Mouse (Mus musculus) mouse trophoblast stem cell (cell line): ENCODE data around the gene Abhd14b.

ENCODE experiments used
- in situ Hi-C, 2 experiments: fragments of 300-500 bp; cut with MseI, MboI; formaldehyde crosslinking; loops; 2 replicates in 1 of 2; 3 replicates in 1 of 2; pipeline ENCODE4 v1.15.1; 2025

The Abhd14b gene

DNA sequence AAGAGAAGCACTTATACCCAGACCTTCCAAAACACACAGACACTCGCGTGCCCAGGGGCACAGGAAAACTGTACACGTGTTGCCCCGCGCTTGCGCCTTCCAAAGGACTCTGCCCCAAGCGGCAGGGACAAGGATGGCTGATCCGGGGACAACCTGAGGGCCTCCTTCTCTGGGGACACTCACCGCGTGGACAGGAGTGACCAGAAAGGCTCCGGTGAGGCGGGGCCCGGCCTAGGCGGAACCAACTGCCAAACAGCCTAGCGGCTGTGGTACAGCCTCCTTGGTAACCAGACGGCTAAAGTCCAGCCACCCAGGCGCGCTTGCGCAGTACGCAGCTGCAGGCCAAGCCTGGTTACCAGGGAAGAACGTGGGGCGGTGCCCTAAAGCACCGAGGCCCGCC is at the start of gene Abhd14b, which contains the start of gene Abhd14a:
Abhd14b (plus strand) TSS at position 112 of the 400 bp plus-strand sequence.
Abhd14a (minus strand) TSS at position 331 of the 400 bp plus-strand sequence.
- in situ Hi-C loops, result no loop called here

DNA sequence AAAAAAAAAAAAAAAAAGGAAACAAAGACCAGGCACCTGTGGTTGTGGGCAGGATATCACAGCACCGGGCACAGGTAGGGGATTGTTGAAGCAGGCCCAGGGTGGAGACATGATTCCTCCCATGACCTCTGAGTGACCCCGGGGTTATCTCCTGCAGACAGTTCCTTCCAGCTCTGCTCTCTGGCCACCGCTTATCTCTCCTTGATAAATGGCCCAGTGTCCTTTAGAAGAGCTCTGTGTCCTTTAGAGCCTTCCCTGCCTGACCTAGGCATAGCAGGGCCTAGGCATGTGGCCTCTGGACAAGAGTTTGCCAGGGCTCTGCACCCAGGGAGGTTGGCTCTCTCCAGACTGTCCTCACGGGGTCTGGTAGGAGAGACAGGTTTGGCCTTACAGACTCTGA is 49.5 kb upstream of the Abhd14b start:
- in situ Hi-C loops, result no loop called here

DNA sequence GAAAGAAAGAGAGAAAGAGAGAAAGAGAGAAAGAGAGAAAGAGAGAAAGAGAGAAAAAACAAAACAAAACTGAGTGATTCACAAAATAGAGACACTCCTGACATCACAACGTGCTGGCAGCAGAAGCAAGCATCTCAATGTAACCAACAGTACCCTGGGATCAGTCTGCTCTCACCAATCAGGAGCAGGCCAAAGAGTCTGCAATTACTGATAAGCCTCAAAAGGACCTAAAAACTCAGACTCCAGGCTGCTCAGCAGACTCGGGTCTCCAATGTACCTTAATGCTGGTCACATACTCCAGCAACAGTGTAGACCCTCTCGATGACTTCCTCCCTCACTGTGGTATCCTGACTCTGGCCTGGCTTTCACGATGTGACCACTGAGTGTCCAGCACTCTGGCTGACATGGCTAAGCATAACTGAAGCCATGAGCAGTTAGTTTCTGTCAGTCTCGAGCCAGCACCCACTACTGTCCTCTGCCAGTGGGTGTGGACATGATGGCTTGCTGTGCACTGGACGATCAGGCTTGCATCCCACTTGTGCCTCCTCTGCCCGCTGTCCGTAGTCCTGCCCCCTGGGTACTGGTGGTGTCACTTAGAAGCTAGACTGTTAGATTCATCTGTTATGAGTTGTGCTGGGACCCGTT is 48.5 kb upstream of the Abhd14b start:
- in situ Hi-C loops, result no loop called here

DNA sequence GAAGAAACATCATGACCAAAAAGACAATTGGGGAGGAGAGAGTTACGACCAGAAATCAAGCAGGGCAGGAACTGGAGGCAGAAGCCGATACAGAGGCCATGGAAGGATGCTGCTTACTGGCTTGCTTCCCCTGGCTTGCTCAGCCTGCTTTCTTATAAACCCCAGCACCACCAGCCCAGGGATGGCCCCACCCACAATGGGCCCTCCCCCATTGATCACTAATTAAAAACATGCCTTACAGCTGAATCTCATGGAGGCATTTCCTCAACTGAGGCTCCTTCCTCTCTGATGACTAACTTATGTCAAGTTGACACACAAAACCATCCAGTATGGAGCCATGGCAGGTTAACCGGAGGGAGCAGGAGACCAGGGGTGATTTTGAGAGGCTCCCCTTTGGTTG is 47.5 kb upstream of the Abhd14b start:
- in situ Hi-C loops, result no loop called here

DNA sequence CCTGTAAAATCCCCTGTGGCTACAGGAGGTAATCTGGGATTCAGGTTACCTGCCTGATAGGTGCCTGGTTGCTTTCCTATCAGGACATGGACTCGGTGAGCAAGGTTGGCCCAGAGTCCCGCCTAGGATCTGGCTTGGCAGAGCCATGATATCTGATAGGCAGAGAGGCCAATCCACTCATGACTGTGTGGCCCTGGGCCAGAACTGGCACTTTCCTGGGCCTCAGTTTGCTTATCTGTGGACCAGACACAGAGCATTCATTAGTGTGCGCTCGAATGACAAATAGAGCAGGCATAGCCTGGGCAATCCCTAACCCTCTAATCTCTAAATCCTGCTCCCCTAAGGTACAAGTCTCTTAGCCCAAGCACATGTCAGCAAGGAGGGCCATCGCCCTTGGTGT is 45.1 kb upstream of the Abhd14b start:
- in situ Hi-C loops, result no loop called here

DNA sequence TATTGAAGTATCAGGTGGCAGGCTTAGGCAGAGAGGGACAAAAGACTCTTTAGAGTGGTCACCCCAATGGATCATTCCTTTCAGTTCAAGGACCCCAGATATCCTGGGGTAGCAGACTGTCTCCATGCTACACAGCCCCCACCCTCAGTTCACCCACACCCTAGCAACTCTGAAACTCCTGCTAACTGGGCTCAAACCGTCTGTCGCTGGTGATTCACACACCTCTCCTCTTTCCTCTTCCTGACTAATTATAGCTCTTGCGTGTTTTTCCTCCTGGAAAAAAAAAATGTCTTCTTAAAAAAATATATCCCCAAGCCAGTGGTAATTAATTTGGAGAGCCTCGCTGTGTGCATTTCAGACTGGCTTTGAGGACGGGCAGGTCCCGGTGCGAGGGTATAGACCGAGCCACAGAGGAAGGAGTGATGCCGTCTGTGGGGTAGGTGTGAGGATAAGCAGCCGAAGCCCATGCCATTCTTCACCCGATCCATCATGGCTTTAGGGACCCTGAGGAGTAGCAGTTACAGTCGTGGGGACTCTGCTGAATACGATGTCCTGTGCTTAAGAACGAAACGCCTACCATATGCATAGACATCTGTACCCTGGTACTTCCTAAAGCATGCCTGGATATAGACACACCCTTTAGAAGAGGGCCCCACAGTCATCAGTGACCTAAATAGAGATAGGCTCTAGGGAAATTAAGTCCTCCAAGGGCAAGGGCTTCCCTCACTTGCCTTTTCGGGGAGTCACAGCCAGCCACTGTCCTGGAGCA is 44.5 kb upstream of the Abhd14b start:
- in situ Hi-C loops, result no loop called here

DNA sequence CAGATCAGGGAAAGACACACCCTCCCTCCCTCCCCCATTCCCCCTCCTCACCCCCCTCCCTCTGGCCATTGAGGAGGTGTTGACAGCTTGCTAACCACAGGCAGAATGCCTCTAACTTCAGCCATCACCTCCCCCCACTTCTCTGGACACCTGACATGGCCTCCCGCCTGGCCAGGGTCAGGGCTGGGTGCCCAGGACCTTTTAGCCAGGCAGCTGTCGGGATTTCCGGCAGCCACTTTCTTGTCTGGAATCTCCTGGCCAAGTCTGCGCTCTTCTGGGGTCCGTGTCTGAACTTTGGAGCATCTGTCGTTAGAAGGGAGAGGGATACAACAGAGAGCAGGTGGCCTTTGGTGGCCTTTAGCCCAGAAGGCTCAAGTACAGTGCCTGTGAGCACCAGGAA is 42.0 kb upstream of the Abhd14b start:
- in situ Hi-C loops, result no loop called here

DNA sequence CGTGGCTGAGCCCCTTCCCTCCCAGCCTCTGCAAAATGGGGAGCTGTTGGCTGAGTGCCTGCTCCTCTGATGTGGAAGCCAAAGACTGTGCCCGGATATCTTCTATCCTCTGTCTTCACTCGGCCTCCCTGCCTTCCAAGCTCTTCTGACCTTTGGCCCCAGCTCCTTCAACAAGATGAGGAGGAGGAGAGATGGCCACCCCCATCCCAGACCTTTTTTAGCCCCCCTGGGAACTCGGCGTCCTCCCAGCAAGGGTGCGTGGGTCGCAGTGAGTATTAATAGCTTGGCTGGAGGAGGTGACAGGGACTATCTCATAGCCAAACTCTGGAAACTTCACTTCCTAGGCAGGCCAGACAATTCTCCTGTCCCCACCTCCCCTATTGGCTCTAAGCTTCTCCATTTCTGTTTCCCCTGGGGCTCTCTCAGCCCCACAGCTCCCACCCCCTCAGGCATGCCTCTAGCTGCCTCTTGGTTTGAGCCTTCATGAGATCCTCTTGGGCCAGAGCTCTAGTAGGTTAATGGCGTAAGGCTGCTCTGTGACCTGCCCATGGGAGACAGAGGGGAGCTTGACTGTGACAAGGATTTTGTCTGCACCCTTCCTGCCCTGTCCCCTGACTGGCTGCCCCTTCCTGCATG is 40.7 kb upstream of the Abhd14b start:
- in situ Hi-C loops, result no loop called here

DNA sequence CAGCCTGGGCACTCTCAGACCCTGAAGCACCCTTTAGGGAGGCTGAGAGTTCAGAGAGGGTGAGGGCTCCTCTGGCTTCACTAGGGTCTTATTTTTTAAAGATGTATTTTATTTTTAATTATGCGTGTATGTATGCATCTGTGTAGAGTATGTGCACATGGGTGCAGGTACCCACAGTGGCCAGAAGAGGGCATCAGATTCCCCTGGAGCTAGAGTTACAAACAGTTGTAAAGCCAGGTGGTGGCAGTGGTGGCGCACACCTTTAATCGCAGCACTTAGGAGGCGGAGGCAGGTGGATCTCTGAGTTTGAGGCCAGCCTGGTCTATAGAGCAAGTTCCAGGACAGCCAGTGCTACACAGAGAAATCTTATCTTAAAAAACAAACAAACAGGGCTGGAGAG is 38.2 kb upstream of the Abhd14b start:
- in situ Hi-C loops, result no loop called here

DNA sequence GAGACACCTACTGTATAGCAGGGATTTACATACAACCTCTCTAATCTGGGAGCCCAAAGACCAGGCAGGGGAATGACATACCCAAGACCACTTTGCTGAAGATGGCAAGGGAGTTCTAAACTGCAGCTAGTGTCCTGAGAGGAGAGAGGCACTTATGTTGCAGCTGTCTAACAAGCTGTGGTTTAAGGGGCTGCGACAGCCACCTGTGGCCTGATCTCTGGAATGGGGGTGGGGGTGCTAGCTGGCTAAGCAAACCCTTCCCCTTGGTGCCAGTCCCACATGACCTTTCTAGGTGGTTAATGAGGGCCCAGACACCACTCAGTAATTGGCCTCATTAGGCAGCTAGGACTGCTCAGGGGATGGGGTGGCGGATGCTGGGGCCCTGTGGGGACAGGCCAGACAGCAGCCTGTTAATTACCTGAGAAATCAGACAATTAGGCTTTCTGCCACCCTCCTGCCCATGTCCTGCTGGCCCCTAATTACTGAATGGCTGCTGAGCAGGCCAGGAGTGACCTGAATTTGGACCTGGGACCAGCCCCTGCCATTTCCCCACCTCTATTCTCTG is 37.1 kb upstream of the Abhd14b start:
- in situ Hi-C loops, result no loop called here

DNA sequence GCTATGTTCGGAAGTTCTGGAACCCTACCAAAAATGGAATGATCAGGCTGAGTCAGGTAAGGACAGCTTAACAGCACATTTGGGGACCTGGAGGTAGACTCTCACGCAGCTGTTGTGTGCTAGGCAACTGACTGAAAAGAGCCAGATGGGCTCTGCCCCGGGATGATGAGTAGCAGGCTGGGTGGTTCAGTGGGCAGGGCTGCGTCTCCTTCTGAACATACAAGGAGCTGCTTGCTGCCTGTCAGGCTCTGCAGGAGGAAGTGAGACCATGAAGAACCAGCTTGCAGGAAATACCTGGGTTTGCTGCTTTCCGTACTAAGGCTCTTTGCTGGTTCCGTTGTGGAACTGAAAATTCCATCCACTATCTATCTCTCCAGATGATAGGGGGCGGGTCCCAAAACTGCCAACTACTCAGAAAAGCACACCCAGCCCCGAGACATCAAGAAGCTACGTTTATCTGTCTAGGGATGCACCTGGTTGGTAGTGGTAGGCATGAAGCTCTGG is 36.1 kb upstream of the Abhd14b start:
- in situ Hi-C loops, result no loop called here

DNA sequence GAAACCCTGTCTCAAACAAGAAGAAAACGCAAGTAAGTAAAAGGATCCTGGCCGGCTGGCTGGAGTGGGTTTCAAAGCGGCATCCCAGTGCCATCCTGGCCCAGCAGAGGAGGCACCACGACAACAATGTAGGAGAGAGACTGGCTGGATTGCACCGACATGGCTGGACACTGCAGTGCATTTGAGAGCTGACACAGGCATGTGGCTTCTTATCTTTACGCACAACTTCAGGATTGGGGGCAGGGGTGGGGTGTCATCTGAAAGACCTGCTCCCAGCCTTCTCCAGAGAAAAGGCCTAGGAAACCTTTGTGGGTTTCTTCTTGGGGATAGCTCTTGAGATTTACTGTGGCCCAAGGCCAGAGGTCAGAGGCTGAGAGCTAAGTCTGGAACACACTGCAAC is 35.5 kb upstream of the Abhd14b start:
- in situ Hi-C loops, result no loop called here

DNA sequence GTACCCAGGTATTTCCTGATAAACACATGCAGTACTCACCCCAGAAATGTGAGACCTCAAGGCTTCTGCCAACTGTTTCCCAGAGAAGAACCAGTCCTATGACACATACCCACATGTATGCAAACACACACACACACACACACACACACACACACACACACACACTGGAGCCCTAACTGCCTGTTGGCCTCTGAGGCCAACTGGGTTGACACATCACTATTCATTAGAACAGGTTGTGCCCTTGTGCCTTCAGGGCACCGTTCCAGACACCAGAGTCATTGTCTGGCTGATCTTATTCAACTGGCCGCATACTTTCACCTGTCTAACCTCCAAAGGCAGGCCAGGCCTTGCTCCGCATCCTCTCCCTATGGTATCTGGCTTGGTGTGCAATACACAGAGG is 35.0 kb upstream of the Abhd14b start:
- in situ Hi-C loops, result no loop called here

DNA sequence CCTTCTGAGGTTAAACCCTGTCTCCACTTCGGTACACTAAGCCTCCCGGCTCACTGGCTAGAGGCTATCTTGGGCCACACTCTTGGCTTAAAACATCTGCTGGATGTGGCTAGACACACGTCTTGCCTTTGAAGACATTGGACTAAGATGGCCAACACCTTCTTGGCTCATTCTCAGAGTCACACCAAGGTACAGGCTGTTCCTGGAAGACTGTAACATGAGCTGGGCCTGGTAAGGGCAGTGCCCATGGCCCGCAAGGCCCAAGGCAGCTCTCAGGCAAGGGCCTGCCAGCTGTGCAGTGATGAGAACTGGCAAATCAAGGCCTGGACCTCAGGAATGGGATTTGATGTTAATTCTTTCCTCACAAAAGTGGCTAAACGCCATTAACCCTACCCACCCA is 33.7 kb upstream of the Abhd14b start:
- in situ Hi-C loops, result no loop called here

DNA sequence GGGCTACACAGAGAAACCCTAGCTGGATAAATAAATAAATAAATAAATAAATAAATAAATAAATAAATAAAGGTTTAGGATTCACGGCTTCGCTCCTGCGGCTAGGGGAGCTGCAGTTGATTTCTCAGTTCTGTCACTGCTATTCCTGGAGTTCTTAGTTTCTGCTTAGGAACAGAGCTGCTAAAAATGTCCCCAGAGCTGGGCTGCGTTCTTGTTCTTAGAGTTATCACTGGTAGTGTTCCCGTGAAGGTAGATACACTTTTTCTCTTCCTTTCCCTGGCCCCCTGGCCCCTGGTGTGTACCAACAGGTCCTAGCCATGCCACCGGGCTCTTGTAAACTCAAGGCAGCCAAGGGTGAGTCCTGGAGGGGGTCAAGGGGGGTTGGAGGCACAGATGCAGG is 30.4 kb upstream of the Abhd14b start:
- in situ Hi-C loops, result no loop called here

DNA sequence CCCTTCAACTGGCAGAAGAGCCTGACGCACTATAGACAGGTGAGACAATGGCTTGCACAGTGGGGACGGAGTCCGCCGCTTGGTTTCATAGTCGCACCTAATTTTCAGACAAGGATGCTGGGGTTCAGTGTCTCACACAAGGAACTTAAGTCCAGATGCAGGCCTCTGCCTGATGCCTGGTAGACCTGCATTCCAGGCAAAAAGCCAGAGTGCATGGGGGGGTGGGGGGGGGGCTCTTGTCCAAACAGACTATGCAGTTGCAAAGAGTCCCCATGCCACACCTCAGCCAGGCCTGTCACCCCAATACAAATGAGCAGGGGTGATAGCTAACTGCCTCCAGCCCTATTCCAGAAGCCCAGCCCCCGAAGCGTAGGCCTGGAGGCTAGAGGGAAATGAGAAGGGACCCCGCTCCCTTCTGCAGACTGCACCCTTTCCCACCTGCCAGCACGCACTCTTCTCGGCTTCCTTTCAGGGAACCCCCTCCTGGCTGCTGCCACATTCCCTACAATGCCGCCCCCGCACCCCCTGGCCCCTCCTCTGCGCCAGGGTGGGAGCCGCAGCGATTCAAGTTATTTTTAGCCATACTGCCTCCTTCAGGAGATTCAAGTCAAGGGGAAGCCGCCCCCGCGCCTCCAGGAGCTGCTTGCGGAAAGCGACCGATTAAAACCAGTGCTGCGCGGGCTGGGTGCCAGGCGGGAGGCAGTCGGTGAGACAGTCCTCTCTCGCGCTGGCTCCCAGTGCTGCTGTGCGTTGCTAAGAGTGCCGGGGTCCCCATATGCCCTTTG is 29.2 kb upstream of the Abhd14b start:
- in situ Hi-C loops, result no loop called here

DNA sequence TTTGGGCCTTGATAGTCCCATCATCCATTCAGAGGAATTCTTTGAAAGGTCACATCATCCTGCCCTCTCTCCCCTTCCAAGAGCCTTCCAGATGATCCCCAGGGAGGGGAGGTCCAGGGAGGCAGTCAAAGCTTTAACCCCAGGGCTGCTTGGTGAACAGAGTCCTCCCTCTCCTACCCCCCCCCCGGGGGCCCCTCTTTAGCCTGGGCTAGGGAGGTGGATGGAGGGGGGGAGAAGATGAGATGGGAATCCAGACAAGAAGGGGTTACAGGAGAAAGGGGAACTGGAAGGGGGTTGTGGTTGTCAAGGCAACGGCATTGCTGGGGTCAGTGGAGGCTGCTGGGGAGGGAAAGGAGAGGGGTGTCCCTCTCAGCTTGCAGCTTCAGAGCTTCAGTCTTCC is 26.7 kb upstream of the Abhd14b start:
- in situ Hi-C loops, result loop anchor here (5.0 kb wide), 1 partner anchor 113 kb away; no protein-coding TSS in a partner anchor

DNA sequence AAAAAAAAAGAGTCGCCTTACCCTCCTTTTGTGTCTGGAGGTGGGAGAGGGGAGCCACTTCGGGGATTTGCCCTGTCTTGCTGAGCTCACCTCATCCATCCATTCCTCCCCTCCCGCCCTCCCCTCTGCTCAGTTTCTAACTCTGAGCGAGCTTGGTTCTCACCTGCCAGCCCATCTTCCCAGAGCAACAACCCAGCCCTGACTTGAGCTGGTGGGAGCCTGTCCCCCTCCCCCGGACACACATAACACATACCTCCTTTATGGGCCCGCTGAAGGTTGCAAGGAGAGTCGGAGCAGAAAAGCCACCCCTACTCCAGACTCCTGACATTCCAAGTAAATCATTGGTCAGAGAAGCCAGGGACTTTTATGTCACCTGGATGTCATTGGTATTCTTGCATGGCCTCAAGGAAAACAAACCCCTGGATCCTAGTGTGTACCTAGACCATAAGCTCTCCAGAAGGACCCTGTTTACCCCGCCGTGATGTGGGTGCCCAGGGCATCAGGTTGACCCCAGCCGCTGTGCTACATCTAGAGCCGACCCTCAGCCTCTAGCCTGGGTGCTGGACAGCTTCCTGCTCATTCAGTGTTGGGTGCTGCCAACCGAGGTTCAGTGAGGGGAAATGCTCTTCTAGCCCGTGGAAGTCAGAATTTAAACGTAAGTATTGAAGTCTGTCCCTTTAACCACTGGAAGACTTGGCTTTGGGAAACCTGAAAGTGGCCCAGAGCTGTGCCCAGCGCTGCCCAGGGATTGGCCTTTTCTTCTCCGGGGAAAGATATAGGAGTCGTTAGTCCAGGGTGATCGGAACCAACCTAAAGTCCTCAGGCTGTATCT is 26.0 kb upstream of the Abhd14b start:
- in situ Hi-C loops, result loop anchor here (5.0 kb wide), 1 partner anchor 114 kb away; no protein-coding TSS in a partner anchor

DNA sequence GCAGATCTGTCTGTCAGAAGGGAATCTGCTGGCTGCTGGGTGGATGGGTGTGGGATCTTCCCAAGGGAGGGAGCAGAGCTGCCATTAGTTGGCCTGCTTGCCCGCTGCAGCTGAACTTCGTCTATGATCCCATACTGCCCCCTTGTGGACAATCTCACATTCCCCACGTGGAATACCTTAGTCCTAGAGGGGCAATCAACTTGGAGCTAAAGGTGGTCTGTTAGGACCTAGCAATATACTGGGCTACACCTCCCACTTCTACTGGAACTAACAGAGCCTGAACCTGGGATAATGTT is 25.4 kb upstream of the Abhd14b start:
- in situ Hi-C loops, result loop anchor here (5.0 kb wide), 1 partner anchor 115 kb away; no protein-coding TSS in a partner anchor

DNA sequence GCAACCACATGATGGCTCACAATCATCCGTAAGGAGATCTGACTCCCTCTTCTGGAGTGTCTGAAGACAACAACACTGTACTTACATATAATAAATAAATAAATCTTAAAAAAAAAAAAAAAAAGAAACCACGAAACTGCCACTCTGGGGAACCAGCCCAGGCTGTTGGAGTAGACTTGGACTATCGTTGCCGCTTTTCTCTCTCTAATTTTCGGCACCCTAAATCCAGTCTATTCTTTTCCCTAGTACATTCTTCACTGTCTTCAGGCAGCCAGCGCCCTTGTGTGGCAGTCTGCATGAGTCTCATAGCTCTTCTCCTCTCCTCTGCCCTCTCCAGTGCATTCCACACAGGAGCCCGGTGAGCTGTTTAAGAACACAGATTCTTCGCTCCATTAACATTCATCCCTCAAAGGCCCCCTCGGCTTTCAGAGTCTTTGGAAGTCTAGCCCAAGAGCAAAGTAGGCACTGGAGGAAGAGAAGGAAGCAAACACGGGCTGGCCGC is 18.5 kb upstream of the Abhd14b start:
- in situ Hi-C loops, result no loop called here
